34 mouse cellular contexts compared by ENCODE assay signal in the genomic region with DNA sequence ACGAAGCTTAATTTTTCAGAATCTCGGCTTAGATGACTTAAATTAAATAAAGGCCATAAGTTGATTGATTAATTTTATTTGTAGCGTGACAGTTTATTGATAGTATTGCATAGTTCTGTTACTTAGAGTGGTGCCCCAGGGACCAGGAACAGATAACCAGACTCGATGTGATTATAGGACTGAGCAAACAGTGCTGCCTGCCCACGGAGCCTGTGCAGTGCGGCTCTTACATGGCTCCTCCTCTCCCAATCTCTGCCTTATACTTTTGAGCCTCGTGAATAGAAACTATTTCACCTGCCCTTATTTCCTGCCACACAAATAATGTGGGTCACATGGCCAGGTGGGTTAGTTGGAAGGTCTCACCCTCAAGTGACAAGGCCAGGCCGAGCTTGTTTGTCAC.
"Had no signal": no experiment of that assay in that cellular context is flagged by ENCODE, and none has a peak within 500 bp of the region (broad histone marks: within the 10 kb centered on the region; RNA-seq: fewer than 3 reads in every experiment).

No protein-coding gene starts in this region.

- H3K27me3 ChIP-seq: heart, embryonic 12.5 days; heart, embryonic 13.5 days; heart, embryonic 15.5 days; hindbrain, embryonic 12.5 days; hindbrain, embryonic 13.5 days; hindbrain, embryonic 15.5 days; kidney, embryonic 15.5 days had no signal

- DNase-seq: heart, postnatal 10 days; heart, postnatal 14 days; heart, postnatal 36 days; heart, postnatal 4 days; kidney, adult 11 months; kidney, adult 18-20 months; kidney, adult 2 months; kidney, adult 8-10 months; kidney, adult 9 months; kidney, postnatal 10 days; kidney, postnatal 14 days; kidney, postnatal 25 days; kidney, postnatal 36 days; kidney, postnatal 4 days; layer of hippocampus, adult 9-11 months; layer of hippocampus, postnatal 36 days had no signal

- ATAC-seq: hindbrain, embryonic 16.5 days; hindbrain, postnatal 0 days; inflammation-experienced regulatory T-cells, adult 6 months; intestine, postnatal 0 days had no signal

- H3K27ac ChIP-seq: heart, embryonic 10.5 days; heart, embryonic 13.5 days; heart, embryonic 15.5 days; hindbrain, embryonic 10.5 days; hindbrain, embryonic 12.5 days; hindbrain, embryonic 13.5 days; hindbrain, embryonic 14.5 days; hindbrain, embryonic 15.5 days; hindbrain, postnatal 0 days; kidney, embryonic 15.5 days; kidney, postnatal 0 days; layer of hippocampus, adult 2 months; left cerebral cortex, adult 2 months had no signal

- H3K4me3 ChIP-seq: heart, embryonic 10.5 days; heart, embryonic 12.5 days; heart, embryonic 13.5 days; heart, embryonic 15.5 days; hindbrain, embryonic 10.5 days; hindbrain, embryonic 12.5 days; hindbrain, embryonic 13.5 days; hindbrain, embryonic 15.5 days; kidney, embryonic 15.5 days; layer of hippocampus, adult 2 months; left cerebral cortex, adult 2 months had no signal

- H3K9me3 ChIP-seq: heart, embryonic 10.5 days; heart, embryonic 12.5 days; heart, embryonic 13.5 days; heart, embryonic 15.5 days; hindbrain, embryonic 12.5 days; hindbrain, embryonic 13.5 days; hindbrain, embryonic 15.5 days; kidney, embryonic 15.5 days had no signal

- H3K36me3 ChIP-seq: heart, embryonic 10.5 days; heart, embryonic 12.5 days; heart, embryonic 13.5 days; heart, embryonic 15.5 days; hindbrain, embryonic 10.5 days; hindbrain, embryonic 12.5 days; hindbrain, embryonic 13.5 days; hindbrain, embryonic 15.5 days; kidney, embryonic 15.5 days had no signal

- H3K9ac ChIP-seq: heart, embryonic 12.5 days; heart, embryonic 13.5 days; heart, embryonic 15.5 days; hindbrain, embryonic 12.5 days; hindbrain, embryonic 13.5 days; hindbrain, embryonic 14.5 days; hindbrain, embryonic 15.5 days; kidney, embryonic 15.5 days had no signal

- H3K4me1 ChIP-seq: heart, embryonic 10.5 days; heart, embryonic 12.5 days; heart, embryonic 13.5 days; heart, embryonic 15.5 days; hindbrain, embryonic 10.5 days; hindbrain, embryonic 12.5 days; hindbrain, embryonic 13.5 days; hindbrain, embryonic 15.5 days; kidney, embryonic 15.5 days had no signal

- H3K4me2 ChIP-seq: heart, embryonic 11.5 days; heart, embryonic 12.5 days; heart, embryonic 13.5 days; heart, embryonic 15.5 days; hindbrain, embryonic 12.5 days; hindbrain, embryonic 13.5 days; hindbrain, embryonic 14.5 days; hindbrain, embryonic 15.5 days; kidney, embryonic 15.5 days had no signal
